Mouse (Mus musculus): Measurements from ENCODE around the gene Scarb1.

GRCm38 (mm10) chr5:125287053-125287655 lies 53.7 kb downstream of the Scarb1 start:
- no peak for TF ChIP-seq CTCF (IDR thresholded peaks at IDR 0.05; ENCODE audit: borderline replicate concordance, extremely low read depth, insufficient read depth, insufficient read length)
- no peak for TF ChIP-seq POLR2A (IDR thresholded peaks at IDR 0.05; ENCODE audit: borderline replicate concordance, extremely low read depth, insufficient read depth, insufficient read length, poor library complexity, severe bottlenecking)
